Mouse (Mus musculus) lung, embryonic 14.5 days (tissue): ENCODE measurements around the gene Il6. TPM values are rescaled to one million over a fixed set of nuclear protein-coding genes. Genes with fewer than 3 reads are reported as not detected.
A peak's percentile ranks its signal among the peaks of the same experiment; 100 is the strongest.
"Not testable (repeated sequence)": the region's sequence is repeated elsewhere in the genome, so short reads cannot be mapped to it uniquely, and the experiment has no call there.

Source experiments
- ATAC-seq: fragments of 200-750 bp; cut with Nextera tagmentation; 2 replicates; pipeline ENCODE4 v1.8.0; 2017; ENCODE audit warnings: mild to moderate bottlenecking, moderate TSS enrichment, moderate library complexity; ENCODE audit not compliant: insufficient read depth
- DNase-seq: peaks from one replicate; pipeline ENCODE4 v3.0.0-alpha.2; 2015
- H3K27ac ChIP-seq: fragments of 300-500 bp; sonication (generic); 2 replicates; pipeline ENCODE4 v1.5.1; 2014; ENCODE audit warnings: low read depth, mild to moderate bottlenecking, moderate library complexity
- H3K27me3 ChIP-seq: fragments of 300-500 bp; sonication (generic); 2 replicates; pipeline ENCODE4 v1.6.1; 2014; ENCODE audit warnings: low read length, control low read depth; ENCODE audit not compliant: insufficient read depth
- H3K36me3 ChIP-seq: fragments of 300-500 bp; sonication (generic); 2 replicates; pipeline ENCODE4 v1.6.1; 2014; ENCODE audit warnings: control low read depth; ENCODE audit not compliant: insufficient read depth
- H3K4me1 ChIP-seq: fragments of 300-500 bp; sonication (generic); 2 replicates; pipeline ENCODE4 v1.6.1; 2014; ENCODE audit warnings: antibody characterized with exemption, control low read depth; ENCODE audit not compliant: insufficient read depth
- H3K4me2 ChIP-seq: fragments of 300-500 bp; sonication (generic); 2 replicates; pipeline ENCODE4 v1.6.1; 2014; ENCODE audit warnings: mild to moderate bottlenecking
- H3K4me3 ChIP-seq: fragments of 300-500 bp; sonication (generic); 2 replicates; pipeline ENCODE4 v1.5.1; 2014; ENCODE audit warnings: low read depth, low read length
- H3K9ac ChIP-seq: fragments of 300-500 bp; sonication (generic); 2 replicates; pipeline ENCODE4 v1.6.1; 2014
- H3K9me3 ChIP-seq: fragments of 300-500 bp; sonication (generic); 2 replicates; pipeline ENCODE4 v1.6.1; 2016; ENCODE audit warnings: low read depth, low read length, control low read depth
- CTCF ChIP-seq: IDR thresholded peaks from 2 replicates; pipeline ENCODE4 v1.5.1; 2016; ENCODE audit warnings: antibody characterized with exemption, low read depth
- WGBS: fragments of 180-500 bp; shearing (Covaris S2); extraction: QIAGEN DNeasy Blood & Tissue Kit; methylation state at CpG from one replicate; pipeline ENCODE4 v1.1.7; 2014; 5-methylcytosine and 5-hydroxymethylcytosine counted together
- polyA plus RNA-seq: library from polyadenylated mRNA; unstranded; fragments of >200 nt; fragmentation: Nextera tagmentation; extraction: Ambion mirVana; gene quantifications from 2 replicates; pipeline ENCODE4 v1.2.1, GENCODE M21; 2014

Il6 gene
- polyA plus RNA-seq, 1 experiment from 2014 or later: not detected

DNA sequence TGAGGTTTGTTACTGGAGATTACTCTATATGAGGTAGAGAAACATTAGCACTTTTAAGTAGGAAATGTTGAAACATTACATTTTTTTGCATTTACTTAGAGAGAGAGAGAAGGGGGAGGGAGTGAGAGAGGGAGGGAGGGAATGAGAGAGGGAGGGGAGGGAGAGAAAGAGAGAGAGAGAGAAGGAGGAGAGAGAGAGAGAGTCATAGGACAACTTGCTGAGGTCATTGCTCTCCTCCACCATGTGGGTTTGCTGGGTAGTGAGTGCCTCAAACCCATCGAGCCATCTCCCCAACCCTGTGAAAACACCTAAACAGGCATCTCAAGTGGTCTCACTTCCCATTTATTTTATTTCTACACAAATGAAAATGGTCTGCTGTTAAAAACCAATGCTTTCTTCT is 18.6 kb upstream of the Il6 start:
- H3K4me2 ChIP-seq: no peak overlapping the region
- no peak overlapping the region for H3K27ac ChIP-seq
- ATAC-seq (no peak), DNase-seq (no peak)
- H3K4me3 ChIP-seq: no peak overlapping the region
- H3K4me1 ChIP-seq: no peaks in the 10 kb centered on the region
- H3K9ac ChIP-seq: no peak overlapping the region
- no peak for TF ChIP-seq CTCF
- no peaks in the 10 kb centered on the region for H3K36me3 ChIP-seq
- no peaks in the 10 kb centered on the region for H3K9me3 ChIP-seq
- H3K27me3 ChIP-seq: no peaks in the 10 kb centered on the region
- 68% methylated on average over 1 of the region's 1 CpGs for WGBS

DNA sequence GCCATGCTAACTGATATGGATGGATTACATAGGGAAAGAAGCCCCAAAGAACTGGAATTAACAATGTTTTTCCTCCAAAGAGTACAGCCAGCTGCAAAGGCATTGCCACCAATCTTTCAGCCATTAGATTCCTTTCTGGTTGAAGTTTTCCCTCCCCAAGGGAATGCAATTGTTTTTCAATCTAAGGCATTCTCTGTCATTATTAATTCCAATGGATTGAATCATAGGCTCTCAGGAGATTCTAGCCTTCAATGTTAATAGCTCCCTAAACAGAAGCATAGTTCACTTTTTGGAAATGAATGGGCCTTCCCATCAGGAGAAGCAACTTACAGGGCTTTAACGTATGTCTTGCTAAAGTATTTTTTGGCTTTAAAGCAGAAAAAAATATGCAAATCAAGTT is 15.6 kb upstream of the Il6 start:
- no peak overlapping the region for H3K4me3 ChIP-seq
- no peak overlapping the region for H3K27ac ChIP-seq
- no peak overlapping the region for H3K4me2 ChIP-seq
- no peaks in the 10 kb centered on the region for H3K36me3 ChIP-seq
- no peak overlapping the region for H3K9ac ChIP-seq
- no peaks in the 10 kb centered on the region for H3K27me3 ChIP-seq
- 76% methylated on average over 1 of the region's 1 CpGs for WGBS
- H3K9me3 ChIP-seq: no peaks in the 10 kb centered on the region
- DNase-seq (no peak), ATAC-seq (no peak)
- no peaks in the 10 kb centered on the region for H3K4me1 ChIP-seq
- TF ChIP-seq CTCF: no peak

DNA sequence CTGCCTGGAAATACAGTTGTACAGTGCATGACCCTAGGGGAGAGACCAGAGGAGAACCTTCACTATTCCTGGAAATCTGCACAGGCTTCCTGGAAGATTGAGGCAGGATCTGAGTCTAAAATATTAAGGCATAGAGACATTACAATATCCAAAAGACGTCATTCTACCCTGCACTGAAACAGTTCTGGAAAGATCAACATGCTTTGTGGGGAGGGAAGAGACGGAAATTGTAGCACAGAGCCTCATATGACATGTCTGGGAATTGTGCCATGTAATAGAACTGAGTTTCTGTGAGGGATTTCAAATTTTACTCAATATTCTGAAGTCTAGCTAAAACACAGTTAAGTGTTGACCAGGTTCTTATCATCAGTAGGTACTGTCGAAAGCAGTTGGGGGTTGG is 12.0 kb upstream of the Il6 start:
- no peak overlapping the region for H3K27ac ChIP-seq
- WGBS: 50% methylated on average over 3 of the region's 3 CpGs
- H3K36me3 ChIP-seq: no peaks in the 10 kb centered on the region
- ATAC-seq (no peak), DNase-seq (peak; percentile 26)
- H3K4me2 ChIP-seq: no peak overlapping the region
- no peaks in the 10 kb centered on the region for H3K4me1 ChIP-seq
- no peaks in the 10 kb centered on the region for H3K9me3 ChIP-seq
- H3K9ac ChIP-seq: no peak overlapping the region
- H3K4me3 ChIP-seq: no peak overlapping the region
- TF ChIP-seq CTCF: no peak
- no peaks in the 10 kb centered on the region for H3K27me3 ChIP-seq

DNA sequence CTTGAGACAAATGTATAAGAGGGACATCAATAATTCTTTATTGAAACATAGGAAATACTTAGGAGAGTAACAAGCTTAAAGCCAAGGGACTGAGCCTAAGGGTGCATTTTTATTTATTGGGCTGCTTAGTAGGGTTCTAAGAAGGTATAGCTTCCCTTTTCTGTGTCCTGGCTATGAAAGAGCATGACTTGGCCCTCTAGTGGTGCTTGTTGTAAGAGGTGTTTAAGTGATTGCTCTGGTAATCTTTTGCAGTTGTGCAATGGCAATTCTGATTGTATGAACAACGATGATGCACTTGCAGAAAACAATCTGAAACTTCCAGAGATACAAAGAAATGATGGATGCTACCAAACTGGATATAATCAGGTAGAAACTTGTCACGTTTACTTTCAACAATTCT is 1.7 kb downstream of the Il6 start:
- H3K27me3 ChIP-seq: no peaks in the 10 kb centered on the region
- H3K9ac ChIP-seq: no peak overlapping the region
- H3K36me3 ChIP-seq: no peaks in the 10 kb centered on the region
- peak; percentile 57 for DNase-seq
- H3K4me3 ChIP-seq: no peak overlapping the region
- H3K4me1 ChIP-seq: no peaks in the 10 kb centered on the region
- peak; percentile 51 for TF ChIP-seq CTCF
- no peak overlapping the region for H3K27ac ChIP-seq
- no peak for ATAC-seq
- 56% methylated on average over 2 of the region's 2 CpGs for WGBS
- no peak overlapping the region for H3K4me2 ChIP-seq
- no peaks in the 10 kb centered on the region for H3K9me3 ChIP-seq

DNA sequence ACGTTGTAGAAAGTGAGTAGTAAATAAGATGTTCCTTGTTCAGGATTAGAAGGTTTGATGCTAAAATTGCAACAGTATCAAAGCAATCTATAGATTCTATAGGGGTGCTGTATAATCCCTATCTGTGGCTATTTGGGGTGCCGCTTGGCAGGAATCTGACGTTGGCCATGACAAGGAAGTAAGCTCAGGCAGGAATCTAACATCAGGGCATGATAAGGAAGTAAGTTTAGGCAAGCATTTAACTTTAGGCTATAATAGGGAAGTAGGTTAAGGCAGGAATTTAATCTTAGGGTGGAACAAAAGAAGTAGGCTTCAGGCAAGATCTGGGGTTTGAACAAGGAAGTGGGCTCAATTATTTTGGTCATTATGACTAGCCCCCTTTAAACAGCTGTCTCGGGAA is 22.9 kb downstream of the Il6 start:
- WGBS: 82% methylated on average over 4 of the region's 4 CpGs

DNA sequence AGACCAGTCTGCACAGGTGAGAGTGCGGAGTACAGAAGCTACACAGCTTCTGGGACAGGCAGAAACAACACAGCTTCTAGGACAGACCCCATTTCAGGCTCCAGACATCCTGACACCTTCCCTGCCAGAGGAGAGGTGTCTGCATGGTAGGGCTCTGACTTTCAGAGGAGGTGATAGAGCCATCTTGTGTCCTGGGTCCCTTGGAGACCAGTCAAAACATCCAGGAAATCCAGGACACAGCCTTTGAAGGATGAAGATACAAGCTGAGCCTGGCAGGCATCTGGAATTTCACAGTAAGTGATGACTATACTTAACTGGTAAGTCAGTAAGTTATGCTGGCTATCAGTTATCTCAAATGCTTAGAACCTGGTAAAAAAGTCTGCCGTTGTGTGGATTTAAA is 24.2 kb downstream of the Il6 start:
- not testable (repeated sequence) for H3K4me3 ChIP-seq, H3K36me3 ChIP-seq, H3K4me2 ChIP-seq, H3K27me3 ChIP-seq, DNase-seq, H3K9me3 ChIP-seq, H3K9ac ChIP-seq, H3K27ac ChIP-seq, ATAC-seq, H3K4me1 ChIP-seq
- WGBS: 77% methylated on average over 2 of the region's 2 CpGs

More for the DNA sequence above, 22.9 kb downstream of the Il6 start:
- not testable (repeated sequence) for H3K36me3 ChIP-seq, H3K4me2 ChIP-seq, ATAC-seq, H3K4me3 ChIP-seq, H3K4me1 ChIP-seq, DNase-seq, H3K27me3 ChIP-seq, H3K27ac ChIP-seq, H3K9me3 ChIP-seq, H3K9ac ChIP-seq

DNA sequence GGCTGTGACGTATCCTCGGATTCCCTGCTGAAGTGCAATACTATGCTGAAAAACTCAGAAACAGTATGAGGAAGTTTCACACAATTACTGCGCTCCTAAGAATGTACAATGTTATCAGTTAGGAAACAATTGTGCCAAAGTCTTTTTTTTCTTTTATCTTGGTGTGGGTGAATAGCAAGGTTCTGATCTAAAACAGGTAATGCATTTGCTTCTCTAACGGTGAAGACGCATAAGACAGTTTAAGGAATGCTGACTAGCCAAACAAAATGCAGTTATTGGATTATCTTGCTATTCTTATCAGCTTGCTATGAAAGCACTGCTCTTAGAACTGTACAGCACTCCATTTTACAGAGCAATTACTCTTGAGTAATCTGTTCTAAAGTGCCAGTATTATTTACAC is 26.4 kb downstream of the Il6 start:
- not testable (repeated sequence) for H3K27ac ChIP-seq, ATAC-seq, H3K9ac ChIP-seq, H3K36me3 ChIP-seq, H3K4me1 ChIP-seq, H3K4me3 ChIP-seq, H3K4me2 ChIP-seq, H3K27me3 ChIP-seq, DNase-seq, H3K9me3 ChIP-seq
- 75% methylated on average over 5 of the region's 5 CpGs for WGBS

DNA sequence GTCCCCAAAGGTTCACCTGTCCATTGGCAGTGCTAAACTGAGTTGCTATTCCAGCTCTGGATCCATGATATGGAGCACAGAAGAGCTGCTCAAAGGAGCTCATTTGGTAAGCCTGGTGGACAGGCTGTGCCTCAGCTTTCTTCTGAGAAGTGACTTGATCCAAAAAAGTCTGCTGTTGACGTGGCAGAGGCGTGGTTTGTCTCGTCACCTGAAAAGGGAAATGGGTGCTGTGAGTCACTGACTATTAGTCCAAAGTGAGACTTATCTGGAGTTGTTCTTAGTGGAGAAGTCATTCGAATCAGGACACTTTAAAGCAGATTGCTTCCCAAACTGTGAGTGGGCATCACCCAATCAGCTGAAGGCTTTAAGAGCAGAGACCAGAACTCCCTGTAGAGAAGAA is 26.9 kb downstream of the Il6 start:
- H3K36me3 ChIP-seq, H3K9ac ChIP-seq, H3K4me2 ChIP-seq, DNase-seq, ATAC-seq, H3K27ac ChIP-seq, H3K4me3 ChIP-seq, H3K4me1 ChIP-seq, H3K27me3 ChIP-seq, H3K9me3 ChIP-seq: not testable (repeated sequence)
- 75% methylated on average over 4 of the region's 4 CpGs for WGBS
